Mouse (Mus musculus): ENCODE data around the gene Serpina9. TPM values are rescaled to one million over a fixed set of nuclear protein-coding genes. Genes with fewer than 3 reads are reported as not detected.

Serpina9 gene
- polyA plus RNA-seq, 1 experiment: 0.39 TPM

GRCm38 (mm10) chr12:103996513-103996912, 17.0 kb downstream of the Serpina9 start:
- no peaks in the 10 kb centered on the region for H3K36me3 ChIP-seq (ENCODE audit: control insufficient read depth, insufficient read depth, low read length)
- no peak overlapping the region for H3K4me3 ChIP-seq (ENCODE audit: control insufficient read depth, insufficient read depth, low read length)
- DNase-seq: no peak
- TF ChIP-seq CTCF (IDR thresholded peaks at IDR 0.05; ENCODE audit: borderline replicate concordance, control insufficient read depth, extremely low read depth, insufficient read depth, low read length, poor library complexity) (no peak), POLR2A (IDR thresholded peaks at IDR 0.05; ENCODE audit: control insufficient read depth, extremely low read depth, insufficient read depth, low read length, poor library complexity) (no peak)
- WGBS: 83% methylated on average over 2 of the region's 2 CpGs
- no peak overlapping the region for H3K27ac ChIP-seq (ENCODE audit: control insufficient read depth, insufficient read depth, low read length)
- H3K4me1 ChIP-seq (replicated peaks; ENCODE audit: control insufficient read depth, insufficient read depth, low read length): no peaks in the 10 kb centered on the region
- no peaks in the 10 kb centered on the region for H3K27me3 ChIP-seq (ENCODE audit: control insufficient read depth, insufficient read depth, low read length)

- 42% methylated on average over 5 of the region's 5 CpGs for WGBS
- Histone ChIP-seq H3K27ac (ENCODE audit: control insufficient read depth, insufficient read depth, low read length) (no peak overlapping the region), H3K36me3 (ENCODE audit: control insufficient read depth, insufficient read depth, low read length) (no peaks in the 10 kb centered on the region), H3K4me1 (replicated peaks; ENCODE audit: control insufficient read depth, insufficient read depth, low read length) (no peaks in the 10 kb centered on the region), H3K27me3 (ENCODE audit: control insufficient read depth, insufficient read depth, low read length) (no peaks in the 10 kb centered on the region), H3K4me3 (ENCODE audit: control insufficient read depth, insufficient read depth, low read length) (no peak overlapping the region)
- TF ChIP-seq CTCF (IDR thresholded peaks at IDR 0.05; ENCODE audit: borderline replicate concordance, control insufficient read depth, extremely low read depth, insufficient read depth, low read length, poor library complexity) (no peak), POLR2A (IDR thresholded peaks at IDR 0.05; ENCODE audit: control insufficient read depth, extremely low read depth, insufficient read depth, low read length, poor library complexity) (no peak)
- DNase-seq: peak; percentile 51
These were observed 18.1 kb downstream of the Serpina9 start for GRCm38 (mm10) chr12:103995292-103996072.

- no peaks in the 10 kb centered on the region for H3K36me3 ChIP-seq (ENCODE audit: control insufficient read depth, insufficient read depth, low read length)
- no peaks in the 10 kb centered on the region for H3K27me3 ChIP-seq (ENCODE audit: control insufficient read depth, insufficient read depth, low read length)
- no peaks in the 10 kb centered on the region for H3K4me1 ChIP-seq (replicated peaks; ENCODE audit: control insufficient read depth, insufficient read depth, low read length)
- 44% methylated on average over 7 of the region's 7 CpGs for WGBS
- DNase-seq: no peak
- H3K4me3 ChIP-seq (ENCODE audit: control insufficient read depth, insufficient read depth, low read length): no peak overlapping the region
- no peak overlapping the region for H3K27ac ChIP-seq (ENCODE audit: control insufficient read depth, insufficient read depth, low read length)
- TF ChIP-seq POLR2A (IDR thresholded peaks at IDR 0.05; ENCODE audit: control insufficient read depth, extremely low read depth, insufficient read depth, low read length, poor library complexity): no peak
- no peak for TF ChIP-seq CTCF (IDR thresholded peaks at IDR 0.05; ENCODE audit: borderline replicate concordance, control insufficient read depth, extremely low read depth, insufficient read depth, low read length, poor library complexity)
These were observed 20.6 kb downstream of the Serpina9 start for GRCm38 (mm10) chr12:103992945-103993344.

- Histone ChIP-seq H3K36me3 (ENCODE audit: control insufficient read depth, insufficient read depth, low read length) (no peaks in the 10 kb centered on the region), H3K27me3 (ENCODE audit: control insufficient read depth, insufficient read depth, low read length) (no peaks in the 10 kb centered on the region), H3K27ac (ENCODE audit: control insufficient read depth, insufficient read depth, low read length) (no peak within 1 kb of the TSS), H3K4me1 (replicated peaks; ENCODE audit: control insufficient read depth, insufficient read depth, low read length) (peaks cover 3% of the 10 kb centered on the region; the same call in 1 of the 2 replicates), H3K4me3 (ENCODE audit: control insufficient read depth, insufficient read depth, low read length) (no peak within 1 kb of the TSS)
- WGBS: 93% methylated on average over 6 of the region's 6 CpGs
- no peak for DNase-seq
- no peak for TF ChIP-seq POLR2A (IDR thresholded peaks at IDR 0.05; ENCODE audit: control insufficient read depth, extremely low read depth, insufficient read depth, low read length, poor library complexity)
- TF ChIP-seq CTCF (IDR thresholded peaks at IDR 0.05; ENCODE audit: borderline replicate concordance, control insufficient read depth, extremely low read depth, insufficient read depth, low read length, poor library complexity): no peak
These were observed 23.7 kb downstream of the Serpina9 start, which contains the start of gene Serpina11 for GRCm38 (mm10) chr12:103989857-103990256. Gene Serpina11 (minus strand): TSS chr12:103989957.

- WGBS: 87% methylated on average over 2 of the region's 2 CpGs
- Histone ChIP-seq H3K27ac (ENCODE audit: control insufficient read depth, insufficient read depth, low read length) (no peak overlapping the region), H3K4me1 (replicated peaks; ENCODE audit: control insufficient read depth, insufficient read depth, low read length) (peaks cover 3% of the 10 kb centered on the region; the same call in 1 of the 2 replicates), H3K36me3 (ENCODE audit: control insufficient read depth, insufficient read depth, low read length) (no peaks in the 10 kb centered on the region), H3K27me3 (ENCODE audit: control insufficient read depth, insufficient read depth, low read length) (no peaks in the 10 kb centered on the region), H3K4me3 (ENCODE audit: control insufficient read depth, insufficient read depth, low read length) (no peak overlapping the region)
- no peak for DNase-seq
- TF ChIP-seq POLR2A (IDR thresholded peaks at IDR 0.05; ENCODE audit: control insufficient read depth, extremely low read depth, insufficient read depth, low read length, poor library complexity) (no peak), CTCF (IDR thresholded peaks at IDR 0.05; ENCODE audit: borderline replicate concordance, control insufficient read depth, extremely low read depth, insufficient read depth, low read length, poor library complexity) (no peak)
These were observed 24.1 kb downstream of the Serpina9 start for GRCm38 (mm10) chr12:103989514-103989767.

GRCm38 (mm10) chr12:103988754-103989513, 24.6 kb downstream of the Serpina9 start:
- DNase-seq: no peak
- H3K4me3 ChIP-seq (ENCODE audit: control insufficient read depth, insufficient read depth, low read length): no peak overlapping the region
- no peaks in the 10 kb centered on the region for H3K27me3 ChIP-seq (ENCODE audit: control insufficient read depth, insufficient read depth, low read length)
- 62% methylated on average over 14 of the region's 14 CpGs for WGBS
- no peak overlapping the region for H3K27ac ChIP-seq (ENCODE audit: control insufficient read depth, insufficient read depth, low read length)
- H3K4me1 ChIP-seq (replicated peaks; ENCODE audit: control insufficient read depth, insufficient read depth, low read length): peaks cover 3% of the 10 kb centered on the region; the same call in 1 of the 2 replicates
- no peaks in the 10 kb centered on the region for H3K36me3 ChIP-seq (ENCODE audit: control insufficient read depth, insufficient read depth, low read length)
- TF ChIP-seq POLR2A (IDR thresholded peaks at IDR 0.05; ENCODE audit: control insufficient read depth, extremely low read depth, insufficient read depth, low read length, poor library complexity) (no peak), CTCF (IDR thresholded peaks at IDR 0.05; ENCODE audit: borderline replicate concordance, control insufficient read depth, extremely low read depth, insufficient read depth, low read length, poor library complexity) (no peak)

Data from thymus, adult 2 months (tissue).